ENCODE assay signal across 8 mouse cellular contexts in genomic region chr10:38965857-38966256, GRCm38 (mm10). TPM values are rescaled to one million over a fixed set of nuclear protein-coding genes. Genes with fewer than 3 reads are reported as not detected.
DNase-seq lines count a peak whose midpoint lies in the region; ATAC-seq and TF ChIP-seq lines count a peak whose summit lies in the region.

No protein-coding gene starts in this region.

- H3K27ac ChIP-seq in lung, embryonic 14.5 days (ENCODE audit: low read depth): peak overlapping the region; percentile 90
- H3K27ac ChIP-seq in heart, embryonic 16.5 days (ENCODE audit: low read length): peak overlapping the region; percentile 92
- H3K27ac ChIP-seq in limb, embryonic 11.5 days (replicated peaks; ENCODE audit: low read depth, low read length): no peak overlapping the region

- peak overlapping the region; percentile 68 for H3K4me2 ChIP-seq in lung, embryonic 14.5 days
- H3K4me2 ChIP-seq in heart, embryonic 16.5 days (ENCODE audit: low read depth, low read length): peak overlapping the region; percentile 82
- H3K4me2 ChIP-seq in limb, embryonic 11.5 days (ENCODE audit: low read depth, severe bottlenecking): peak overlapping the region; percentile 64
- peak overlapping the region; percentile 31 for H3K4me2 ChIP-seq in myocyte (ENCODE audit: low read depth)

- H3K27me3 ChIP-seq in lung, embryonic 14.5 days (ENCODE audit: insufficient read depth, low read length): no peaks in the 10 kb centered on the region
- no peaks in the 10 kb centered on the region for H3K27me3 ChIP-seq in heart, embryonic 16.5 days (ENCODE audit: control insufficient read depth, insufficient read depth, low read length)
- H3K27me3 ChIP-seq in limb, embryonic 11.5 days (ENCODE audit: control insufficient read depth, insufficient read depth, low read length): no peaks in the 10 kb centered on the region
- no peaks in the 10 kb centered on the region for H3K27me3 ChIP-seq in myocyte (ENCODE audit: control insufficient read depth, insufficient read depth, insufficient read length)

- no peaks in the 10 kb centered on the region for H3K9me3 ChIP-seq in lung, embryonic 14.5 days (ENCODE audit: low read depth, low read length)
- no peaks in the 10 kb centered on the region for H3K9me3 ChIP-seq in heart, embryonic 16.5 days (replicated peaks; ENCODE audit: control insufficient read depth, low read length)
- H3K9me3 ChIP-seq in limb, embryonic 11.5 days (ENCODE audit: control insufficient read depth, low read length): no peaks in the 10 kb centered on the region

- no peaks in the 10 kb centered on the region for H3K79me2 ChIP-seq in myocyte (ENCODE audit: control insufficient read depth, insufficient read depth)

- TF ChIP-seq CTCF in lung, embryonic 14.5 days (IDR thresholded peaks at IDR 0.05; ENCODE audit: low read depth): peak; percentile 37; the same call in 1 of the 2 replicates

- TF ChIP-seq POLR2A in myocyte (IDR thresholded peaks at IDR 0.05; ENCODE audit: insufficient read length, low read depth): no peak

- DNase-seq in lung, embryonic 14.5 days: peak; percentile 70
- DNase-seq in lung, postnatal 36 days: no peak
- peak; percentile 28 for DNase-seq in embryo, embryonic 9.5 days (ENCODE audit: extremely low spot score)
- DNase-seq in limb, embryonic 11.5 days (ENCODE audit: low spot score): peak; percentile 65
- no peak for DNase-seq in B cell, adult 2 months
- DNase-seq in cerebellum, adult 11 months: no peak

- WGBS in lung, embryonic 14.5 days: under 1% methylated on average over 14 of the region's 14 CpGs
- WGBS in heart, embryonic 16.5 days: 0% methylated on average over 14 of the region's 14 CpGs
- WGBS in limb, embryonic 11.5 days: 3% methylated on average over 14 of the region's 14 CpGs

- H3K4me3 ChIP-seq in lung, embryonic 14.5 days (ENCODE audit: low read depth, low read length): peak overlapping the region; percentile 62
- peak overlapping the region; percentile 62 for H3K4me3 ChIP-seq in heart, embryonic 16.5 days (ENCODE audit: low read length)
- H3K4me3 ChIP-seq in limb, embryonic 11.5 days (ENCODE audit: low read depth, low read length): peak overlapping the region; percentile 42
- no peak overlapping the region for H3K4me3 ChIP-seq in myocyte

- peak overlapping the region; percentile 83 for H3K9ac ChIP-seq in lung, embryonic 14.5 days
- H3K9ac ChIP-seq in heart, embryonic 16.5 days (ENCODE audit: low read length): peak overlapping the region; percentile 86
- peak overlapping the region; percentile 61 for H3K9ac ChIP-seq in limb, embryonic 11.5 days (ENCODE audit: low read length)

- no peaks in the 10 kb centered on the region for H3K36me3 ChIP-seq in lung, embryonic 14.5 days (ENCODE audit: insufficient read depth)
- no peaks in the 10 kb centered on the region for H3K36me3 ChIP-seq in heart, embryonic 16.5 days (ENCODE audit: control insufficient read depth, insufficient read depth)
- H3K36me3 ChIP-seq in limb, embryonic 11.5 days (ENCODE audit: control insufficient read depth, insufficient read depth, low read length): no peaks in the 10 kb centered on the region
- H3K36me3 ChIP-seq in myocyte (ENCODE audit: control insufficient read depth, insufficient read depth): no peaks in the 10 kb centered on the region

- ATAC-seq in lung, embryonic 14.5 days (ENCODE audit: insufficient read depth): peak; percentile 37
- peak; percentile 30 for ATAC-seq in heart, embryonic 16.5 days (replicated peaks; ENCODE audit: extremely low read depth, insufficient read depth, low FRiP score)
- ATAC-seq in limb, embryonic 11.5 days (ENCODE audit: insufficient number of reproducible peaks, low FRiP score, low TSS enrichment, low read depth): peak; percentile 69

- H3K4me1 ChIP-seq in lung, embryonic 14.5 days (ENCODE audit: insufficient read depth): peaks cover 11% of the 10 kb centered on the region; the same call in 1 of the 2 replicates
- H3K4me1 ChIP-seq in heart, embryonic 16.5 days (ENCODE audit: control insufficient read depth, insufficient read depth, low read length): peaks cover 53% of the 10 kb centered on the region
- peaks cover 4% of the 10 kb centered on the region; the same call in 1 of the 2 replicates for H3K4me1 ChIP-seq in limb, embryonic 11.5 days (ENCODE audit: control insufficient read depth, insufficient read depth, low read length)

- H3ac ChIP-seq in myocyte (ENCODE audit: control insufficient read depth, insufficient read length): no peak overlapping the region

TF ChIP-seq in myocyte, 11 proteins besides CTCF, POLR2A, EP300 and RAD21:
- TF ChIP-seq TCF12 (IDR thresholded peaks at IDR 0.05; ENCODE audit: insufficient read depth, poor library complexity, severe bottlenecking): no peak
- TF ChIP-seq MAX (IDR thresholded peaks at IDR 0.05; ENCODE audit: low read depth): no peak
- TF ChIP-seq CEBPB (IDR thresholded peaks at IDR 0.05; ENCODE audit: insufficient read depth, poor library complexity, severe bottlenecking): no peak
- TF ChIP-seq SRF (IDR thresholded peaks at IDR 0.05; ENCODE audit: control insufficient read depth, insufficient read length, low read depth): no peak
- TF ChIP-seq MYOG (IDR thresholded peaks at IDR 0.05; ENCODE audit: control insufficient read depth in 1 of 3, insufficient read depth in 1 of 3, insufficient read length in 2 of 3, low read depth in 2 of 3): no peak
- no peak for TF ChIP-seq POLR2AphosphoS2 (IDR thresholded peaks at IDR 0.05; ENCODE audit: insufficient read length, low read depth)
- TF ChIP-seq TCF3 (IDR thresholded peaks at IDR 0.05; ENCODE audit: insufficient read length, low read depth): no peak
- no peak for TF ChIP-seq USF1 (IDR thresholded peaks at IDR 0.05; ENCODE audit: low read depth)
- TF ChIP-seq MYOD1 (IDR thresholded peaks at IDR 0.05; ENCODE audit: control insufficient read depth in 1 of 3, insufficient read length in 2 of 3, low read depth in 2 of 3): no peak
- no peak for TF ChIP-seq E2F4 (IDR thresholded peaks at IDR 0.05; ENCODE audit: insufficient read depth)
- no peak for TF ChIP-seq REST (IDR thresholded peaks at IDR 0.05; ENCODE audit: insufficient read depth, insufficient read length)
TF ChIP-seq in myocyte: peak in this region for 0.

RNA-seq across cellular contexts. Expression of gene Lama4, which starts 0.5 kb away (rescaled TPM):
- 111 and 114 TPM in 2 replicates for polyA plus RNA-seq in lung, embryonic 14.5 days (2014; fragmentation: Nextera tagmentation; extraction: Ambion mirVana)
- 105 and 126 TPM in 2 replicates for polyA plus RNA-seq in heart, embryonic 16.5 days (2015; fragmentation: Nextera tagmentation; extraction: Ambion mirVana)
- polyA plus RNA-seq in limb, embryonic 11.5 days (2014; fragmentation: Nextera tagmentation; extraction: Ambion mirVana): 24.8 and 32.1 TPM in 2 replicates
- 0.16 TPM for polyA plus RNA-seq in myocyte (2012; fragmentation: generic; extraction: Trizol)

Comparison
In these comparisons a context has a peak if more than half of its experiments do, and no peak if none do; other contexts are left out.
1. DNase-seq: peak in lung, embryonic 14.5 days (single experiment), embryo, embryonic 9.5 days (single experiment) and limb, embryonic 11.5 days (single experiment); none in lung, postnatal 36 days (single experiment), B cell, adult 2 months (0 of 2) and cerebellum, adult 11 months (single experiment).
2. H3K4me2 ChIP-seq: peak in every context shown above with its lines; median percentile 82 in heart, embryonic 16.5 days; 68 in lung, embryonic 14.5 days; 64 in limb, embryonic 11.5 days; 31 in myocyte.
3. RNA of gene Lama4, which starts 0.5 kb away (polyA plus RNA-seq): 111 to 114 TPM in lung, embryonic 14.5 days, 105 to 126 TPM in heart, embryonic 16.5 days and 24.8 to 32.1 TPM in limb, embryonic 11.5 days; 0.16 TPM in myocyte (single experiment); every median in the first group is over 10 times any median in the second.
4. Peak in every context shown above with its lines, with median percentiles within 50 percentile points of each other: ATAC-seq and H3K9ac ChIP-seq.